Mouse (Mus musculus): Measurements from ENCODE around the gene Ccdc177.

GRCm38 (mm10) chr12:80785005-80785404 lies 24.5 kb upstream of the Ccdc177 start:
- TF ChIP-seq POLR2A (IDR thresholded peaks at IDR 0.05; ENCODE audit: control insufficient read depth, extremely low read depth, insufficient read depth, low read length, poor library complexity) (no peak), CTCF (IDR thresholded peaks at IDR 0.05; ENCODE audit: borderline replicate concordance, control insufficient read depth, extremely low read depth, insufficient read depth, low read length, poor library complexity) (no peak)
